Mouse (Mus musculus): ENCODE data around the gene Iqsec3.

Gene Iqsec3

GRCm38 (mm10) chr6:121454549-121455494, 18.7 kb downstream of the Iqsec3 start:
- no peak for DNase-seq (ENCODE audit: low read depth)

DNA sequence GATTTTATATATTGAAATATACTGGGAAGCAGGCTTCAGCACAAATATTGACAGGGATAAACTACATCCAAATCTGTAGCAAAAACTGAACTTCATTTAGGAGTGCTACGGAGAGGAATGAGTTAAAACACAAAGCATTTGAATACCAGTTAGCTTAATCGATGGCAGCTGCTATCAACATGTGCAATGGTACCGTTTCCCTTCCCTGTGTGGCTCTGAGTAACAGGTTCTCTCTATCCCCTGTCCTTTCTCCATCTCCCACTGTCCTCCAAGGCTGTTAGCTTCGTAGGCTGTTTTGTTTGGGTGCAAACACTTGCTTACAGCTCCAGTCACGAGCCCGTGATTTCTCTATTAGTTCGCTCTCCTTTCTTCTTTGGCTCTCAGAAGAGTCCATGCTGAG, 19.7 kb downstream of the Iqsec3 start:
- DNase-seq (ENCODE audit: low read depth) = no peak

DNA sequence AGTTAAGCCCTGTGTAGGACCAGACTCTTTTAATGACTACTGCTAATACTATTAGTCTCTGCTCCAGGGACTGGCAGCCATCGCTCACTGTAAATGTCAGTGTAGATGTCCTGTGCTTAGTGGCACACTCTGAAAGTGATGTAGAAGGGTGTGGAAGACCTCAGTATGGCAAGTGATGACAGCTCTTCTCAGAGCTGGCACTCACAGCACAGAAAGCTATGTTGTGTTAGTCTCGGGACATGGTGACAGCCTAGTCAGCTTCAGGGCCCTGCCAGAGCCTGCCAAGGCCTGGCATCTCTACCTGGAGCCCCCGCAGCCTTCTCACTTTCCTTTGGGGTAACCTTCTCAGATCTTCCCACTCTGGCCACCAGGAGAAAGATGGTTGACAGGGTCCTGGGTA, 21.8 kb downstream of the Iqsec3 start:
- DNase-seq (ENCODE audit: low read depth) = no peak

- no peak for DNase-seq (ENCODE audit: low read depth)
These were observed 32.7 kb downstream of the Iqsec3 start for GRCm38 (mm10) chr6:121440696-121441220.

- DNase-seq (ENCODE audit: low read depth) = no peak
These were observed 48.6 kb downstream of the Iqsec3 start for GRCm38 (mm10) chr6:121424830-121425229.

GRCm38 (mm10) chr6:121424403-121424802, 49.1 kb downstream of the Iqsec3 start:
- DNase-seq (ENCODE audit: low read depth) = no peak

- no peak for DNase-seq (ENCODE audit: low read depth)
These were observed 60.8 kb downstream of the Iqsec3 start for GRCm38 (mm10) chr6:121412558-121413297.

DNA sequence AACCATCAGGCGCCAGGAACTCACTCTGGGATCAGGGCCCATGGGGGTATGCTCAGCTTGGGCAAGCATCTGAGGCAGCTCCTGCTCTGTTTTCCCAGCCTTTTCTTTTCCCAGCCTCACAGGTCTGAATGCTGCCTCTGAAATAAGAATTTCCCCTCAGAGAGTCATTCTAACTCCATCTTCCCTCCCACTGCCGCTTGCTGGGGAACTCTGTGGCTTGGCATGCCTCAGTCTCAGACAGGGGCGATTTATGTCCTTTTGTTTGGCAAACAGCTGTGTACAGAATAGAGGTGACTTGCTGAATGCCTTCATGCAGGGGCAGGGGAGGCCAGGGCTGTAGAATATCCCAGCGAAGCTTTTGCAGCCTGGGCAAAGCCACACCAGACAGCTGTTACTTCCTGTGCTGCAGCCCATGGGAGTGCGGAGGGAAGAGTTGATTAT, 65.9 kb downstream of the Iqsec3 start:
- no peak for DNase-seq (ENCODE audit: low read depth)

DNA sequence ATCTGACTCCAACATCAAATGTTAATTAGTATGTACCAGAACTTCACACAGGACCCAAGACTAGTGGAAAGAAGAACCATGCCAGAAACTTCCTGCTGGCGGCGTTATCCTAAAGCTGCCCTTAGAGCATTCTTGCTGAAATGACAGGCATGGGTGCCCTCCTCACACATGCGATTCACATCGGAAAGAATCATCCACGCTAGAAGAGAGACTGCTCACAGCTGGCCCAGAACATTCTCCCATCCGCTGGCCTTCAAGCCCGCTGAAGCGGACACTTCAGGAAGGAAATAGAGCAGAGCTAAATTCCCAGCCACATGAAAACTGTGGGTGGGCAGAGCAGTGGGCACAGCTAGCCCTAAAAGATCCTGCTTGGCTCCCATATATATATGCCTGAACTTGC, 68.2 kb downstream of the Iqsec3 start:
- no peak for DNase-seq (ENCODE audit: low read depth)

GRCm38 (mm10) chr6:121402661-121403244, 70.7 kb downstream of the Iqsec3 start:
- DNase-seq (ENCODE audit: low read depth) = no peak

GRCm38 (mm10) chr6:121401826-121402660, 71.4 kb downstream of the Iqsec3 start:
- DNase-seq (ENCODE audit: low read depth) = no peak

DNA sequence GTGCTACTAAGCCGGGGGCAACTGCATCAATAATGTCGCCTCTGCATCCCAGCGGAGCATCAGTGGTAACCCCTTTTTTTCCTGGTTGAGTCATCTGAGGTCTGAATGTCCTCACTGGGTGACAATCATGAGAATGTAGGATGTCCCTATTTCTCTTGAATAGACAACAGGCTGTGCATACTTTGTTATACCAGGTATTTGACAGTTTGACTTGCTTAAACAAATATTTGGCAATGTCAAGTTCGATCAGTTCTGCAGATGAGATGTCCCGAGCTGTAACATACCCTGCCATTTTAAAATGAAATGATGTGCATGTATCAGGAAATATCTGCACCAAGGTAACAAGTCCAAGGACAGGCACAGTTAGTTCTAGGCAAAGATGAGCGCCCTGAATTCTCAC, 72.3 kb downstream of the Iqsec3 start:
- no peak for DNase-seq (ENCODE audit: low read depth)

- DNase-seq (ENCODE audit: low read depth) = no peak
These were observed 80.7 kb downstream of the Iqsec3 start for GRCm38 (mm10) chr6:121392610-121393252.

GRCm38 (mm10) chr6:121385397-121385796, 88.1 kb downstream of the Iqsec3 start:
- DNase-seq (ENCODE audit: low read depth) = no peak

DNA sequence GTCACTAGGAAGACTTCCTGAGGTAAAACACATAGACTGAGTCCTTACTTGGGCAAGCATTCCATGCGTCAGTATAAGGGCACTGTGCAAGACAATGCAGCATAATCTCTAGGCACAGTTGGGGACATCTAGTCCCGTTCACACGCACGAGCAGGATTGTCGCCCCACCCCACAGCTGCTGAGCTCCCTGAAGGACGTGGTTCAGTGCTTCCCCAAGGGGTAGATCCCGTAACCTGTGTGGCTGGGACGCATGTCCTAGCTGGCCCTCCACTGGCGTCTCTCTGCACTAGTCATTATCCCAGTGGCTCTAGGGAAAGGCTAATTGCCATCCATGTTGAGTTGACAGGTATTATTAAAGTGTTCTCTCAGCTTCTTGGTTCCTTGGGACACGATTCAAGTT, 91.4 kb downstream of the Iqsec3 start:
- DNase-seq (ENCODE audit: low read depth) = no peak

DNA sequence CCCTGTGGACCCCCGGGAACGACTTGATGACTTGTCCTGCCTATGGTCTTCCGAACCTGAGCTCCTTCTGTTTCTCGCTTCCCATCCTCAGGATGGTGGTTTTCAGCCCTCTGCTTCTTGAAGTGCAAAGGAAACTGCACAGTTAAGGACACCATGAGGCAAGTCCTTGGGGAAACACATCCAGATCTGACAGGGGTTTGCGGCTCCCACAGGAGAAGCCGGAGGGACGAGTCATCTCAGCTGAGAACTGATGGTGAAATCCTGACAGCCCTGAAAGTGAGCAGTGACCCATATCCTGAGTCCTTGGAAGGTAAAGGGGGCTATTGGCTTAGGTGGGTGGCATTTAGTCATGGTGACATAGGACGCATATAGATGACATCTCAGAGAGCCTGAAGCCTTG, 92.9 kb downstream of the Iqsec3 start:
- no peak for DNase-seq (ENCODE audit: low read depth)

GRCm38 (mm10) chr6:121378256-121378655, 95.2 kb downstream of the Iqsec3 start:
- DNase-seq (ENCODE audit: low read depth) = no peak

- no peak for DNase-seq (ENCODE audit: low read depth)
These were observed 97.3 kb downstream of the Iqsec3 start for GRCm38 (mm10) chr6:121376159-121376558.

DNA sequence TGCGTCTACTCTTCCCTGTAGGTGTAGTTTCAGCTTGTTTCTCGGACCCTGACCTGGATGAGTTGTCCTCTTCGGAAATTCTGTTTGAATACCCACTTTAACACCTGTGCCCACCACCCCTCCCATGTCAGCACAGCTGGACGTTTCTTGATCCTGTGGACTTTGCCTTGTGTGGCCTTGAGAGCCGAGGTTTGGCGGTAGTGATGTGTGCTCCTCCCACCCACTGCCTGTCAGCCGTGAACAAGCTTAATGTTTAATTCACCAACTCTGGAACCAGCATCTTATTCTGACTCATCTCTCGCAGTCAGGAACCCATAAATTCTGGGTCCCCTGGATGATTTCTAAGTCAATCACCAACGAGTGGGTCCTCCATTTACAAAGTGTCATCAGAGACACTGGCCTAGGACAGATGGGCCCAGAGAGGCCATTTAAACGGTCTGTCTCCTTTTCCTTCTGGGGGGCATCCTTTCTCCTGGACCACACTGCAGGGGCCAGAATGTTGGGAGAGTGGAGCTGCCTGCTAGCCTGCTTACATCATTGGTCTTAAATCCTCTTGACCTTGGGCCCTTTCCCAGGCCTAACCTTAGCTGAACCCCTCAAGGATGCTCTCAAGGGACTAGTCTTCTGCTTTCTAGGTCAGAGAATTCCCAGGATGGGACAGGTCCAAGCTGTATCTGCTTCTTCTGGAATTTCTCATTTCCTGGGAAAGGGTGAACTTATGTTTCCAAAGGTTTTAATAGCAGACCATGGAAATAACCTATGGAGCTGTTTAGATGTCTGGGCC, 102.1 kb downstream of the Iqsec3 start:
- DNase-seq (ENCODE audit: low read depth) = no peak

- no peak for DNase-seq (ENCODE audit: low read depth)
These were observed 106.4 kb downstream of the Iqsec3 start for GRCm38 (mm10) chr6:121367099-121367498.

Measured in naive thymus-derived CD4-positive, alpha-beta T cell, adult 2 months (primary cell).